Mouse (Mus musculus) splenic B cell, adult 2 months (primary cell): Measurements from ENCODE around the gene Adamts8.

Experiments
- DNase-seq: peaks from one replicate; pipeline ENCODE4 v3.0.0-alpha.2; 2011; ENCODE audit warnings: low read depth, low spot score
- H3K27me3 ChIP-seq: 2 replicates; pipeline ENCODE4 v1.6.1; 2012; ENCODE audit warnings: mild to moderate bottlenecking, low read length, moderate library complexity, mixed read lengths; ENCODE audit not compliant: control insufficient read depth, poor library complexity, insufficient read depth, severe bottlenecking
- H3K36me3 ChIP-seq: 2 replicates; pipeline ENCODE4 v1.6.1; 2012; ENCODE audit warnings: mild to moderate bottlenecking, low read length, moderate library complexity, mixed read lengths; ENCODE audit not compliant: control insufficient read depth, poor library complexity, insufficient read depth, severe bottlenecking

The Adamts8 gene

DNA sequence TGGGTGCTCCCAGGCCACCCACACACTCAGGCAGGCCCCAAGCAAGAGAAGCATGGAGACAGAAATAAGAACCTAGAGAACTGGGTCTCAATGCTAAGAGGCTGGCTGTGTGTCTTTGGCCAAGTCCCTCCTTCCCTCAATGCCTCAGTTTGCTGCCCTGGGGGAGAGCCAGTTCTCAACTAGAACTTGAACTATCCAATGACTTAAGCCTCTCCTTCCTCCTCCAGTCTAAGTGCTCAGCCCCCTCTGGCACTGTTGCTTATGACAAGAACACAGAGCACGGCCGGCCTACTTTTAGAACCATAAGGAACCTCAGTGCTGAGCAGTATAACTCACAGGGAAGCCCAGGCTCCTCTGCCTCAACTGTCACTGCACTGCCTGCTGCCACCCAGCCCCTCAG, 28.1 kb upstream of the Adamts8 start:
- H3K36me3 ChIP-seq, result no peaks in the 10 kb centered on the region
- no peak for DNase-seq
- H3K27me3 ChIP-seq, result no peaks in the 10 kb centered on the region

DNA sequence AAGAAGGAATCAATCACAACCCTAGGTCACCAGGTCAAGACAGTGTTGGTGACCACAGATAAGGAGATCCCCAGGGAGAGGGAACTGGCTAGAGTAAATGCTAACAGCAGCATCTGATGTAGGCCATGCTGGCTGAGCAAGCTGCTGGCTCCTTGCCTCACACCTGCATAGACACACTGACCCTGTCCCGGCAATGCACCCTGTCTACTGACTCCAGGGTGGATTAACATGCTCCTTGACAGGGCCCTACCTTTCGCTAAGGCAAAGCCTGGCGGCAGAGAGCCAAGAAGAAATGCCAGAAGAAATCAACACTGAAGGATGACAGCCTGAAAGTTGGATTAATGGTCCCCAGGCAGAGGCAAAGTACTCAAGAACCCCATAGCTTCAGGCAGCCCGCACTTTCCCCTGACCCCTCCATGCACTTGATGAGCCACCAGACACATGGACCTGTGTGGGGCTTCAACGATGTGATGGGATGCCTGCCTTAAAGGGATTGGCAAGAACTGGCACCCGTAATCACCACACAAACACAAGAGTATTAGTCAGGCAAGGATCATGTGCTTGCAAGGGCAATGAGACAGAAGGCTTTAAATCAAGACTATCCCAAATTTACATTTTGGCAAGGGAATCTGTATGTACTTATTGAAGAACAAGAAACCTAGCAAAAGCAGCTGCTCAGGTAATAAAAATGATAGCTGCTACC, 25.9 kb upstream of the Adamts8 start:
- DNase-seq, result no peak
- H3K27me3 ChIP-seq, result no peaks in the 10 kb centered on the region
- no peaks in the 10 kb centered on the region for H3K36me3 ChIP-seq

DNA sequence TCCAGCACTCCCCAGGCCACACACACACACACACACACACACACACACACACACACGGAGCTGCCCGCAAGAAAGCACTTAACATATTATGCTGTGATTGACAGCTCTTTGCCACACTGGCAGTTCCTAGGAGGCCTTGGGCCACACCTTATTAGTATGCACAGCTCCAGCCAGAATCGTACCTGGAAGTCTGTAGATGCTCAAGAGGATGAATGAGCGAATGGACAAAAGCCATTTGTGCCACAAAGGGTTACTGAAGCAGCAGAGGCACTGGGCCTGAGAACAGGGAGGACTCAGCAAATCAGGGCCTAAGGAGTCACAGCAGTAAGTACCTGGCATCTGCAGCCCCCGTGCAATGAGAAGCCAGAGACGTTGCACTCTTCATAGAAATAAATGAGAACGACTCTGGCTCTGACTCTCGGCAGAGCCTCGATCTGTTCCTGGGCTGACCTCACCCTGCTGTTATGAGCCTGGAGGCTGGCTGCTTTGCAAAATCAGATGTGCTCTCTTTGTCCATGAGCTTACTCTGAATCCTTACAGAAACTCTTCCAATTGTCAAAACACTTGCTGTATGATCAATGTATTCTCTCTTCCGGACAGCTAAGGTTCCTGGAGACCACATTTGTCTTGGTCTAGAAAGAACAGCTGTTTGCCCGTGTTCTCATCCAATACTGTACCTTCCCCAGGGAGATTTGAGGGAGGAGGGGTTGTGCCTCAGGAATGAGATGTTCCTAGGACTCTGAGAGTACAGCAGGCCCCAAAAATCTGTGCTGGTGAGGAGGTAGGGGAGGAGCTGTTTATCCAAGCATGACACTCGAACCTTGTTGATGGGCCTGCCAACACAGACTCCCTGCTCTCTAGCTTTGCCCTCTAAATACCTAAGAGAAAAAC, 23.7 kb upstream of the Adamts8 start:
- no peak for DNase-seq
- Histone ChIP-seq H3K27me3 (no peaks in the 10 kb centered on the region), H3K36me3 (no peaks in the 10 kb centered on the region)

DNA sequence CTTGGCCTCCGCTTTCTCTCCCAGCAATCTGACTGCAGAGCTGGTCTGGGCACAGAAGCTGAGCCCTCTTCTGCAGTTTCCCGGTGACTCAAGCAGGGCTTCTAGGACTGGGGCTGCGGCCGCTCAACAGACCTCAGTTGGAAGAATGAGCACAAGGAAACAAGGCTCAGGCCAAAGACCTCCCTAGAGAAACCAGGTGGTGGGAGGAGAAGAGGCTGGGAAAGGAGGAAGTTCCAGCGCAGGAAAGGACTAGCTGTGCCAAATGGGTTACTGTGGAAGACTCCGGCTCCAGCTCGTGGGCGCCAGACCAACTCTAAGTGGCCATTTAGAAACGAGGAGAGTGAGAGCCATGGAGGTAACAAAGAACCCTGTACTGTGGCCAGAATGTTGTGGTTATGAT, 22.7 kb upstream of the Adamts8 start:
- Histone ChIP-seq H3K36me3 (no peaks in the 10 kb centered on the region), H3K27me3 (no peaks in the 10 kb centered on the region)
- DNase-seq, result no peak

DNA sequence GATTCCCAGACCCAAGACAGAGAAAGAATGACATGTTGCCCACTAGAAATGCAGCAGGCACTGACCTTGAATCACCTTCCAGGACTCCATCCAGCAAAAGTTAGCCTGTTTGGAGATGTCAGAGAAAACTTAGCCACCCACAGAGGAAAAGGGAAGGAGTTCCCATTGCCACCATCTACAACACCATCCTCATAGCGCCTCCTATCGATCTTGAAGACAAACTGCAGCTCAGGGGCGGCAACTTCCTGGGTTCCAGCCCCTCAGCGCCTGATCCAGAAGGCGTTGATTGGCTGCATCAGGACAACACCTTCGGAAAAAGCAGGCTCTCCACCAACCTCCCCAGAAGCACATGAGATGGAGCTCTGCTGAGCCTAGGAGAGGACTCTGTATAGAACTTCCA, 21.6 kb upstream of the Adamts8 start:
- no peak for DNase-seq
- Histone ChIP-seq H3K36me3 (no peaks in the 10 kb centered on the region), H3K27me3 (no peaks in the 10 kb centered on the region)

DNA sequence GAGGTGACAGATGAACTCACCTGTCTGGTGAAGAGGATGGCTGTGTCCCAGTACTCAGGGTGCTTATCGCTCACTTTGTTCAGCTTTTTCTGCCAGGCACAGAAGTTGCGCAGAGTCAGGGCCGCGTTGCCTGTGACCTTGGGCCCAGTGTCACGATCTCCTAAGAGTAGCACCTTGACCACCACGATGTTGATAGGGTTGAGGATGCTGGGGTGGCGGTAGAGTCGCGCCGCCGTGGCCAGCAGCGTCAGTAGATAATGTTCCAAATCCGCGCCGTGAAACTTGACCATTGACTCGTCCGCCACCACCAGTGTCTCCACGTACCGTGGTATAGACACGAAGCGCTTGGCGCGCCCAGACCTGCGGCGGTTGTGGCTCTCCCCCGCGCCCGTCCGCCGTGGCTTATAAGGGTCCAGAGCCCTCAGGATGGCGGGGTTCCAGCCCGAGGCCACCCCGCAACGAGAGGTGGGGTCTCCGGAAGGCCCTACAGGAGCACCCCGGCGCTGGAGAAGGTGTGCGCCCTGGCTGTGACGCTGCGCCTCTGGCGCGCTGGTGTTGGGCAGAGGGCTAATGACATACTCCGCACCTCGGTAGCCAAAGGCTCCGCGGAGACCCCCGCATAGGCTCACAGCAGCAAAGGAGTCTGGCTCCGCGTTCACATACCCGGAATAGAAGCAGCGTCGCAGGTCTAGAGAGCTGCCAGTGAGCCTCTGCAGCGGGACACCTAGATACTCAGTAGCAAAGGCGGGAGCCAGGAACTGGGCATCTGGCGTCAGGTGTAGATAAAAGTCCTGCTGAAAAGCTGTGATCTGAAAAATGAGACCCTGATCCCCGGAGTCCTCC, 20.9 kb upstream of the Adamts8 start:
- no peaks in the 10 kb centered on the region for H3K27me3 ChIP-seq
- H3K36me3 ChIP-seq, result no peaks in the 10 kb centered on the region
- no peak for DNase-seq

- no peak for DNase-seq
- no peaks in the 10 kb centered on the region for H3K36me3 ChIP-seq
- no peaks in the 10 kb centered on the region for H3K27me3 ChIP-seq
Observed at GRCm38 (mm10) chr9:30922197-30922894, 20.0 kb upstream of the Adamts8 start, which contains the start of gene Adamts15. Gene Adamts15, minus strand, starts transcription at chr9:30922452.

GRCm38 (mm10) chr9:30928759-30929158, 13.6 kb upstream of the Adamts8 start:
- H3K27me3 ChIP-seq, result no peaks in the 10 kb centered on the region
- no peak for DNase-seq
- H3K36me3 ChIP-seq, result no peaks in the 10 kb centered on the region

- no peak for DNase-seq
- Histone ChIP-seq H3K27me3 (no peaks in the 10 kb centered on the region), H3K36me3 (no peaks in the 10 kb centered on the region)
Observed at GRCm38 (mm10) chr9:30932346-30932745, 10.0 kb upstream of the Adamts8 start.

GRCm38 (mm10) chr9:30934827-30935226, 7.5 kb upstream of the Adamts8 start:
- no peak for DNase-seq
- H3K36me3 ChIP-seq, result no peaks in the 10 kb centered on the region
- H3K27me3 ChIP-seq, result no peaks in the 10 kb centered on the region

DNA sequence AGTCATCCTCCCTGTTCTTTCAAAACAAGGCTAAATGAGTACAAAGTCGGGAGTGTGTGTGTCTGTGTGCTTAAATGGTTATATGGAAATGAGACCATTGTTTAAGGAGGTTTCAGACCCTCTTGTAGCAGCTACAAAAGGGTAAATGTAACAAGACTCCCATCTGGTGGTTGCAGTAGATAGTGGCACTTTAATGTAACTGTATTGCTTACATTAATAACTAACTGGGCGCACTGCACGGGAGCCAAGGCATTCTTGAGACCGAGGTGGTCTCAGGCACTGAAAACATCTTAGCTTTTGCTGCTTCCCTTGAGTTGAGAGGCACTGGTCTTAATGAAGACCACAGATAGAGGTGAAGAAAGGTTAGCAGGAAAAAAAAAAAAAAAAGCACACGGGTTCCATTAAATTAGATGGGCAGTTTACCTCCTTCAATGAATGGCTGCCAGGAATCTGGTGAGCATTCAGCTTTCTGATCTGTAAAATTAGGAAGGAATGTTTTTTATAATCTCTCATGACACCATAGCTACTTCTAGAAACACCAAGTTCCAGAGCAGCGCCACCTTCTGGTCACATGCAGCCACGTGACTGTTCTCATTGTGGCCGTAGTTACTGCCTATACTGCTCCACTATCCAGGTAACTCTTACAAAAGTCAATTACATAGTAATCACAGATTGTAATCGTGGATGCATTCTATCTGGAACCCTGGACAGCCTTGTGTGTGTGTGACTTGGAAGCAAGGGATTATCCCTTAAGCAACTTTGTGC, 5.5 kb upstream of the Adamts8 start:
- H3K27me3 ChIP-seq, result no peaks in the 10 kb centered on the region
- no peaks in the 10 kb centered on the region for H3K36me3 ChIP-seq
- peak; percentile 22 for DNase-seq

GRCm38 (mm10) chr9:30940328-30940727, 2.0 kb upstream of the Adamts8 start:
- Histone ChIP-seq H3K36me3 (no peaks in the 10 kb centered on the region), H3K27me3 (no peaks in the 10 kb centered on the region)
- peak; percentile 59 for DNase-seq

DNA sequence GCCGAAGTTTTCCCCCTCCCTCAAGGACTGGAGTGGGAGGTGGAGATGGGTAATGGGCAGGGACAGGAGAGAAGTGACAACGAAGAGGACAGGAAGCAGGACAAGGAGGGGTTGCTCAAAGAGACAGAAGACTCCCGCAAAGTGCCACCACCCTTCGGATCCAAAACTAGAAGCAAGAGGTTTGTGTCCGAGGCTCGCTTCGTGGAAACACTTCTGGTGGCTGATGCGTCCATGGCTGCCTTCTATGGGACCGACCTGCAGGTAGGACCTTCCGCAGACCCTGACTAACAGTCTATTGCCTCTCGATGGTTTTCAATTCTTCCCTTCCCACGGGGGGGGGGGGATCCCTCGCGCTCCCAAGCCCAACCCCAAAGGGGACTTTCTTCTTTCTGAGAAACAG, 979 bp downstream of the Adamts8 start:
- no peak for DNase-seq
- no peaks in the 10 kb centered on the region for H3K36me3 ChIP-seq
- no peaks in the 10 kb centered on the region for H3K27me3 ChIP-seq

- no peaks in the 10 kb centered on the region for H3K36me3 ChIP-seq
- H3K27me3 ChIP-seq, result no peaks in the 10 kb centered on the region
- no peak for DNase-seq
Observed at GRCm38 (mm10) chr9:30944234-30944633, 1.9 kb downstream of the Adamts8 start.
